Mouse (Mus musculus): ENCODE data around the gene Zfp341. TPM values are rescaled to one million over a fixed set of nuclear protein-coding genes. Genes with fewer than 3 reads are reported as not detected.

Zfp341 gene
- total and polyA plus RNA-seq, 2 experiments from 2014 or later, result 1.5 to 7.7 TPM

DNA sequence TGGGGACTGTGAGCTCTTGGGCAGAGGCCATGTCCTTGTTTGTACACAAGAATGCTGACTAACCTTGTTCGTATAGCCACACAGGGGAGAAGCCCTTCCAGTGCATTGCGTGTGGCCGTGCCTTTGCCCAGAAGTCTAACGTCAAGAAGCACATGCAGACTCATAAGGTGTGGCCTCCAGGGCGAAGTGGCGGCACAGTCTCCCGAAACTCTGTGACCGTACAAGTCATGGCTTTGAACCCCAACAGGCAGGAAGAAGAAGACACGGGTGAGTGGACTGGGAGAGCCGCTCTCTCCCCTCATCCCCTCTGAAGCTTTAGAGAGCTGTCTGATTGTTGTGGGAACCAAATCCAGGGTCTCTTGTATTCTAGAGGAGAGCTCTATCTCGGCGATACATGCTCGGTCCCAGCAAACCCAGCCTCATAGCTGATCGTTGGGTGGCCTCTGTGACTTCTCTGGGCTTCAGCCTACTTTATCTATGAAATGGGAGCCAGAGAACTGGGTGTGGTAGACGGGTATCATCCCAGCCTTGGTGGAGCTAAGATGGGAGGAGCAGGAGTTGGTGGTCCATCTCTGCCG lies 19.2 kb downstream of the Zfp341 start:
- TF ChIP-seq CTCF (IDR thresholded peaks at IDR 0.05), result no peak
- no peak for ATAC-seq (ENCODE audit: low FRiP score)
- Histone ChIP-seq H3K36me3 (ENCODE audit: insufficient read depth, low read length) (peaks cover 59% of the 10 kb centered on the region), H3K4me3 (ENCODE audit: low read depth, low read length) (no peak overlapping the region), H3K27ac (ENCODE audit: low read depth, low read length) (no peak overlapping the region), H3K4me2 (ENCODE audit: low read depth, low read length, poor library complexity, severe bottlenecking) (no peak overlapping the region), H3K9ac (replicated peaks; ENCODE audit: low read length, poor library complexity, severe bottlenecking) (no peak overlapping the region), H3K9me3 (ENCODE audit: low read length) (no peaks in the 10 kb centered on the region), H3K27me3 (ENCODE audit: insufficient read depth, low read length) (no peaks in the 10 kb centered on the region), H3K4me1 (ENCODE audit: insufficient read depth, low read length) (no peaks in the 10 kb centered on the region)
- DNase-seq (ENCODE audit: low spot score), result no peak
- WGBS, result 93% methylated on average over 16 of the region's 16 CpGs

DNA sequence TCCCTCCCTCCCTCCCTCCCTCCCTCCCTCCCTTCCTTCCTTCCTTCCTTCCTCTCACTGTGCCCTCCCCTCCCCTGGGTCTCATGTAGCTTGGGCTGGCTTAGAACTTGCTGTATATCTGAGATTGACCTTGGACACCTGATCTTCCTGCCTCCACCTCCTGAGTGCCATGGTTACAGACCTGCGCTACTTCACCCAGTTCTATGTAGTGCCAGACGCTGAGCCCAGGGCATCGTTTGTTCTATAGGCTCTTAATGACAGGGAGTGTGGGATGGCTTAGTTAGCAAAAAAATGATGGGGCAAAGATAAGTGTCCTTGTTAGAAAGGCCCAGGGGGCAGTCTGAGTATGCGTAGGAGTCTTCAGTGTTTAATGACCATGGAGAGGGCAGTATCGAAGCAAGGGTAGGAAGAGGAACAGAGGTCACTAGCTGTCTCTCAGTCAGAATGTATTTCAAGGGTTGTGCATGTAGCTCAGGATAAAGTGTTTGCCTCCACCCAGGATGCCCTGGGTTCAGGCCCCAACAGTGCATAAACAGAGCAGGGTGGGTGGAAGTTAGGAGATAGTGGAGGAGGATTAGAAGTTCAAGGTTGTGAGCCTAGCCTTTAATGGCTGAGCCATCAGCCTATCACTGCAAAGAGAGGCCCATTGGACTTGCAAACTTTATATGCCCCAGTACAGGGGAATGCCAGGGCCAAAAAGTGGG lies 20.1 kb downstream of the Zfp341 start:
- WGBS, result 90% methylated on average over 5 of the region's 5 CpGs
- no peak for TF ChIP-seq CTCF (IDR thresholded peaks at IDR 0.05)
- DNase-seq (ENCODE audit: low spot score) (no peak), ATAC-seq (ENCODE audit: low FRiP score) (no peak)
- Histone ChIP-seq H3K9me3 (ENCODE audit: low read length) (no peaks in the 10 kb centered on the region), H3K36me3 (ENCODE audit: insufficient read depth, low read length) (peaks cover 63% of the 10 kb centered on the region), H3K4me2 (ENCODE audit: low read depth, low read length, poor library complexity, severe bottlenecking) (no peak overlapping the region), H3K4me1 (ENCODE audit: insufficient read depth, low read length) (no peaks in the 10 kb centered on the region), H3K9ac (replicated peaks; ENCODE audit: low read length, poor library complexity, severe bottlenecking) (no peak overlapping the region), H3K27ac (ENCODE audit: low read depth, low read length) (no peak overlapping the region), H3K27me3 (ENCODE audit: insufficient read depth, low read length) (no peaks in the 10 kb centered on the region), H3K4me3 (ENCODE audit: low read depth, low read length) (no peak overlapping the region)

DNA sequence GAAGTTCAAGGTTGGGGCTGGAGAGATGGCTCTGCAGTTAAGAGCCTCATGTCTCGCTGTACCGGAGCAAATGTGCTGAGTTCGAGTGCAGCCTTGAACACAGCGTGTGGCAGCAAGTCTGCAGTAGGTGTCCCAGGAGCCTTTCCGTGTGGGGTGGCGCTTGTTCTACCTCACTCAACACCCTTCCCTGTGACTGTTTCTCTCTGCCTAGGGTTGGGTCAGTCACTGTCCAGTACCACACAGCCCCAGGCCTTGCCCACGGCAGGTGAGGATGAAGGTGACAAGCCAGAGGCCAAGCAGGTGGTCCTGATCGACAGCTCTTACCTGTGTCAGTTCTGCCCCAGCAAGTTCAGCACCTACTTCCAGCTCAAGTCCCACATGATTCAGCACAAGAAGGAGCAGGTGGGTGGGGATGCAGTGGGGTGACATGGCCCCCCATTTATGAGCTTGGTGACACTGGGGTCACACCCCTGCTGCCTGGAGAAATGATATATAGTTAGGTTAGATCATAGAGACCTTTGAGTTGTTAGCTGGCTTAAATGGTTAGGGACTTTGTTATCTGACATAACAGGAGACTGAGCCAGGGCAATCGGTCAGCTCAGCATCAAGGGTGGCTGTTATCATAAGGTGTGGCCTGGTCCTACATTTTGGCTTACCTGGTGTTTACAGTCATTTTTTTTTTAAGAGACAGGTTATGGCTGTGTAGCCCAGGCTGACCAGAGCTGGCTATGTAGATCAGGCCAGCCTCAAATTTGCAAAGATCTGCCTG lies 21.0 kb downstream of the Zfp341 start:
- H3K27ac ChIP-seq (ENCODE audit: low read depth, low read length), result no peak overlapping the region
- no peak overlapping the region for H3K4me3 ChIP-seq (ENCODE audit: low read depth, low read length)
- WGBS, result 98% methylated on average over 9 of the region's 9 CpGs
- TF ChIP-seq CTCF (IDR thresholded peaks at IDR 0.05), result no peak
- ATAC-seq (ENCODE audit: low FRiP score) (no peak), DNase-seq (ENCODE audit: low spot score) (no peak)
- peaks cover 59% of the 10 kb centered on the region for H3K36me3 ChIP-seq (ENCODE audit: insufficient read depth, low read length)
- H3K9me3 ChIP-seq (ENCODE audit: low read length), result no peaks in the 10 kb centered on the region
- no peak overlapping the region for H3K4me2 ChIP-seq (ENCODE audit: low read depth, low read length, poor library complexity, severe bottlenecking)
- no peaks in the 10 kb centered on the region for H3K27me3 ChIP-seq (ENCODE audit: insufficient read depth, low read length)
- no peak overlapping the region for H3K9ac ChIP-seq (replicated peaks; ENCODE audit: low read length, poor library complexity, severe bottlenecking)
- no peaks in the 10 kb centered on the region for H3K4me1 ChIP-seq (ENCODE audit: insufficient read depth, low read length)

DNA sequence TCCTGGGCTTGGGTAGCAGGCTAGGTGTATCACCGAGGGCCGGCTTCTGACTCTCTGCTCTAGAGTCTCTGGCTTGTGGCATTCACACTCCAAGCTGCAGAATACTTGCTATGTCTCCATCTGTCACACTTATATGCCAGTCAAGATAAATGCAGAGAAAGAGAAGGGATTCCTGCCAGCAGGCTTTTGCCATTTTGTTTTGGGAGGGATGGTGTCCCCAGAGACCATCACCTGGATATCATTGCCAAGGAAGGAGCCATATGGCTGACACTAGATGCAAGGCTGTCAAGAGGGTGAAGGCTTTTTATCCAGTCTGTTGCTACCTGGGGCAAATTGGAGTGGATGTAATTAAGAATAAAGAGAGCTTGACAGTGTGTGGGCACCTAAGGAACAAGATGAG lies 22.7 kb downstream of the Zfp341 start:
- no peaks in the 10 kb centered on the region for H3K9me3 ChIP-seq (ENCODE audit: low read length)
- no peak for DNase-seq (ENCODE audit: low spot score)
- H3K36me3 ChIP-seq (ENCODE audit: insufficient read depth, low read length), result peaks cover 45% of the 10 kb centered on the region

DNA sequence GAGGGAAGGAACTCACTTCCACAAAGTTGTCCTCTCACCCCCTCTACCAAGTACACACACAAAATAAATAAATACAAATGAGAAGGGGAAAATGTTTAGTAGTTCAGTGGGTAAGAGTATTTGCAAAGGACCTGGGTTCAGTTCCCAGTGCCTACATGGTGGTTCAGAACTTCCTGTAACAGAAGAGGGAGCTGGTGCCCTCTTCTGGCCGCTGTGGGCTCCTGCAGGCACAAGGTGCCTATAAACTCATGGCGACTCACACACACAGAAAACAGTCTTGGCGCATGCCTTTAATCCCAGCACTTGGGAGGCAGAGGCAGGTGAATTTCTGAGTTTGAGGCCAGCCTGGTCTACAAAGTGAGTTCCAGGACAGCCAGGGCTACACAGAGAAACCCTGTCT lies 25.4 kb downstream of the Zfp341 start:
- peaks cover 41% of the 10 kb centered on the region for H3K36me3 ChIP-seq (ENCODE audit: insufficient read depth, low read length)
- no peak for ATAC-seq (ENCODE audit: low FRiP score)

More for the DNA sequence above, 22.7 kb downstream of the Zfp341 start:
- Histone ChIP-seq H3K9ac (replicated peaks; ENCODE audit: low read length, poor library complexity, severe bottlenecking) (no peak overlapping the region), H3K4me1 (ENCODE audit: insufficient read depth, low read length) (no peaks in the 10 kb centered on the region), H3K27ac (ENCODE audit: low read depth, low read length) (no peak overlapping the region), H3K4me3 (ENCODE audit: low read depth, low read length) (no peak overlapping the region), H3K4me2 (ENCODE audit: low read depth, low read length, poor library complexity, severe bottlenecking) (no peak overlapping the region), H3K27me3 (ENCODE audit: insufficient read depth, low read length) (no peaks in the 10 kb centered on the region)
- TF ChIP-seq CTCF (IDR thresholded peaks at IDR 0.05), result no peak
- ATAC-seq (ENCODE audit: low FRiP score), result no peak
- 100% methylated on average over 2 of the region's 2 CpGs for WGBS

DNA sequence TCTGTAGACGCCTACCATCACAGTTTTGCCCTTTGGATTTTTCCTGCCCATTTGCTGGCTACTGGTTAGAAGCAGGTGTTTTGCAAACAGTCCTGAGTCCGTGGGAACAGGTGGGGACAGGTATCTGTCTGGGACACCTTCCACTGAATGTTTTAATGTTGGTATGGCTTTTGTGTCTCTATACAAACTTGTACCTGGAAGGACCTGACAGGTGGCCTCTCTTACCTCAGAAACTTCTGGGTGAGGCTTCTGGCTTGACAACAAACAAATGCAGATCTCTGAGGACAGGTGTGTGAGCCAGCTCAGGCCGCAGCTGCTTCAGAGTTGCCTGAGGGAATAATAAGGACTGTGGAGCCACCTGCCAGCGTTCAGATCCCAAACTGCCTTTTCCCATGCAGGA lies 26.0 kb downstream of the Zfp341 start:
- H3K27me3 ChIP-seq (ENCODE audit: insufficient read depth, low read length), result no peaks in the 10 kb centered on the region
- no peak overlapping the region for H3K4me3 ChIP-seq (ENCODE audit: low read depth, low read length)
- H3K9me3 ChIP-seq (ENCODE audit: low read length), result no peaks in the 10 kb centered on the region
- no peaks in the 10 kb centered on the region for H3K4me1 ChIP-seq (ENCODE audit: insufficient read depth, low read length)
- ATAC-seq (ENCODE audit: low FRiP score) (no peak), DNase-seq (ENCODE audit: low spot score) (no peak)
- no peak overlapping the region for H3K4me2 ChIP-seq (ENCODE audit: low read depth, low read length, poor library complexity, severe bottlenecking)
- no peak overlapping the region for H3K9ac ChIP-seq (replicated peaks; ENCODE audit: low read length, poor library complexity, severe bottlenecking)
- H3K27ac ChIP-seq (ENCODE audit: low read depth, low read length), result no peak overlapping the region
- H3K36me3 ChIP-seq (ENCODE audit: insufficient read depth, low read length), result peaks cover 38% of the 10 kb centered on the region
- WGBS, result 96% methylated on average over 4 of the region's 4 CpGs
- TF ChIP-seq CTCF (IDR thresholded peaks at IDR 0.05), result no peak

More for the DNA sequence above, 25.4 kb downstream of the Zfp341 start:
- 90% methylated on average over 3 of the region's 3 CpGs for WGBS
- H3K9ac ChIP-seq (replicated peaks; ENCODE audit: low read length, poor library complexity, severe bottlenecking), result no peak overlapping the region
- H3K4me2 ChIP-seq (ENCODE audit: low read depth, low read length, poor library complexity, severe bottlenecking), result no peak overlapping the region
- H3K4me1 ChIP-seq (ENCODE audit: insufficient read depth, low read length), result no peaks in the 10 kb centered on the region
- H3K4me3 ChIP-seq (ENCODE audit: low read depth, low read length), result no peak overlapping the region
- no peaks in the 10 kb centered on the region for H3K9me3 ChIP-seq (ENCODE audit: low read length)
- DNase-seq (ENCODE audit: low spot score), result no peak
- no peak overlapping the region for H3K27ac ChIP-seq (ENCODE audit: low read depth, low read length)
- no peaks in the 10 kb centered on the region for H3K27me3 ChIP-seq (ENCODE audit: insufficient read depth, low read length)
- TF ChIP-seq CTCF (IDR thresholded peaks at IDR 0.05), result no peak
